Mouse (Mus musculus): ENCODE results near the gene Dcps.
"Not testable (repeated sequence)": the region's sequence is repeated elsewhere in the genome, so short reads cannot be mapped to it uniquely, and the experiment has no call there.

Gene Dcps

GRCm38 (mm10) chr9:35182832-35183231 lies 7.0 kb upstream of the Dcps start:
- DNase-seq (ENCODE audit: extremely low read depth, low read depth): no peak

GRCm38 (mm10) chr9:35176124-35176659 lies 331 bp upstream of the Dcps start:
- DNase-seq (ENCODE audit: extremely low read depth, low read depth): no peak

GRCm38 (mm10) chr9:35173331-35173730 lies 2.5 kb downstream of the Dcps start:
- DNase-seq (ENCODE audit: extremely low read depth, low read depth): no peak

GRCm38 (mm10) chr9:35170071-35170470 lies 5.8 kb downstream of the Dcps start:
- DNase-seq (ENCODE audit: extremely low read depth, low read depth): no peak

GRCm38 (mm10) chr9:35166798-35167635 lies 8.8 kb downstream of the Dcps start:
- DNase-seq (ENCODE audit: extremely low read depth, low read depth): no peak

- DNase-seq (ENCODE audit: extremely low read depth, low read depth): no peak
Measured at GRCm38 (mm10) chr9:35166144-35166797, 9.6 kb downstream of the Dcps start.

GRCm38 (mm10) chr9:35164142-35164874 lies 11.6 kb downstream of the Dcps start:
- no peak for DNase-seq (ENCODE audit: extremely low read depth, low read depth)

- no peak for DNase-seq (ENCODE audit: extremely low read depth, low read depth)
Measured at GRCm38 (mm10) chr9:35163011-35163690, 12.7 kb downstream of the Dcps start.

GRCm38 (mm10) chr9:35161721-35162120 lies 14.1 kb downstream of the Dcps start:
- no peak for DNase-seq (ENCODE audit: extremely low read depth, low read depth)

GRCm38 (mm10) chr9:35160662-35161061 lies 15.2 kb downstream of the Dcps start:
- no peak for DNase-seq (ENCODE audit: extremely low read depth, low read depth)

GRCm38 (mm10) chr9:35158477-35158876 lies 17.4 kb downstream of the Dcps start:
- DNase-seq (ENCODE audit: extremely low read depth, low read depth): no peak

- DNase-seq (ENCODE audit: extremely low read depth, low read depth): no peak
Measured at GRCm38 (mm10) chr9:35156862-35157261, 19.0 kb downstream of the Dcps start.

- no peak for DNase-seq (ENCODE audit: extremely low read depth, low read depth)
Measured at GRCm38 (mm10) chr9:35156002-35156710, 19.7 kb downstream of the Dcps start.

- DNase-seq (ENCODE audit: extremely low read depth, low read depth): no peak
Measured at GRCm38 (mm10) chr9:35152923-35153322, 22.9 kb downstream of the Dcps start.

GRCm38 (mm10) chr9:35148822-35149221 lies 27.0 kb downstream of the Dcps start:
- not testable (repeated sequence) for DNase-seq (ENCODE audit: extremely low read depth, low read depth)

GRCm38 (mm10) chr9:35147261-35147660 lies 28.6 kb downstream of the Dcps start:
- not testable (repeated sequence) for DNase-seq (ENCODE audit: extremely low read depth, low read depth)

- DNase-seq (ENCODE audit: extremely low read depth, low read depth): no peak
Measured at GRCm38 (mm10) chr9:35145829-35146228, 30.0 kb downstream of the Dcps start.

- DNase-seq (ENCODE audit: extremely low read depth, low read depth): no peak
Measured at GRCm38 (mm10) chr9:35145118-35145517, 30.7 kb downstream of the Dcps start.

GRCm38 (mm10) chr9:35142221-35142620 lies 33.6 kb downstream of the Dcps start:
- DNase-seq (ENCODE audit: extremely low read depth, low read depth): no peak

GRCm38 (mm10) chr9:35139231-35139744 lies 36.6 kb downstream of the Dcps start:
- DNase-seq (ENCODE audit: extremely low read depth, low read depth): no peak
